Mouse (Mus musculus): ENCODE results near the gene F5. TPM values are rescaled to one million over a fixed set of nuclear protein-coding genes. Genes with fewer than 3 reads are reported as not detected.

The F5 gene
- total RNA-seq, 2 experiments from 2014 or later, result 4.3 to 9.2 TPM

Other genes starting within 250 kb of the F5 start
- gene Scyl3, start 222.7 kb upstream of the F5 start, total RNA-seq (2015; ENCODE audit: low replicate concordance), result 12.2 and 29.9 TPM in 2 replicates
- gene Scyl3, start 222.7 kb upstream of the F5 start, total RNA-seq (2017; ENCODE audit: low replicate concordance), result 6.4 and 14.7 TPM in 2 replicates
- gene BC055324, start 157.0 kb upstream of the F5 start, total RNA-seq (2015; ENCODE audit: low replicate concordance), result 26.4 and 37.5 TPM in 2 replicates
- gene BC055324, start 157.0 kb upstream of the F5 start, total RNA-seq (2017; ENCODE audit: low replicate concordance), result 7.4 and 25.4 TPM in 2 replicates
- 1.1 TPM in 1 of 2 replicates, not detected in the other for gene Mettl18, start 156.9 kb upstream of the F5 start, total RNA-seq (2015; ENCODE audit: low replicate concordance)
- gene Mettl18, start 156.9 kb upstream of the F5 start, total RNA-seq (2017; ENCODE audit: low replicate concordance), result 2.1 and 5.6 TPM in 2 replicates
- 0.84 TPM in 1 of 2 replicates, not detected in the other for gene Sele, start 103.6 kb upstream of the F5 start, total RNA-seq (2015; ENCODE audit: low replicate concordance)
- gene Sele, start 103.6 kb upstream of the F5 start, total RNA-seq (2017; ENCODE audit: low replicate concordance), result not detected in 2 replicates
- gene Sell, start 89.9 kb upstream of the F5 start, total RNA-seq (2015; ENCODE audit: low replicate concordance), result 52.0 and 64.5 TPM in 2 replicates
- gene Sell, start 89.9 kb upstream of the F5 start, total RNA-seq (2017; ENCODE audit: low replicate concordance), result 15.9 and 30.2 TPM in 2 replicates
- not detected in 2 replicates for gene Selp, start 36.6 kb upstream of the F5 start, total RNA-seq (2015; ENCODE audit: low replicate concordance)
- gene Selp, start 36.6 kb upstream of the F5 start, total RNA-seq (2017; ENCODE audit: low replicate concordance), result not detected in 2 replicates
- gene Slc19a2, start 97.2 kb downstream of the F5 start, total RNA-seq (2015; ENCODE audit: low replicate concordance), result 16.2 and 21.8 TPM in 2 replicates
- gene Slc19a2, start 97.2 kb downstream of the F5 start, total RNA-seq (2017; ENCODE audit: low replicate concordance), result 1.6 and 5.4 TPM in 2 replicates
- gene Ccdc181, start 123.7 kb downstream of the F5 start, total RNA-seq (2015; ENCODE audit: low replicate concordance), result 1.7 and 15.5 TPM in 2 replicates
- 8.4 and 9.0 TPM in 2 replicates for gene Ccdc181, start 123.7 kb downstream of the F5 start, total RNA-seq (2017; ENCODE audit: low replicate concordance)
- gene Nme7, start 152.3 kb downstream of the F5 start, total RNA-seq (2015; ENCODE audit: low replicate concordance), result 3.8 and 14.1 TPM in 2 replicates
- gene Nme7, start 152.3 kb downstream of the F5 start, total RNA-seq (2017; ENCODE audit: low replicate concordance), result 5.3 and 13.7 TPM in 2 replicates
- gene Blzf1, start 155.7 kb downstream of the F5 start, total RNA-seq (2015; ENCODE audit: low replicate concordance), result 5.4 and 11.3 TPM in 2 replicates
- gene Blzf1, start 155.7 kb downstream of the F5 start, total RNA-seq (2017; ENCODE audit: low replicate concordance), result 10.1 and 17.5 TPM in 2 replicates